Mouse (Mus musculus): ENCODE data around the gene Polr1e. TPM values are rescaled to one million over a fixed set of nuclear protein-coding genes. Genes with fewer than 3 reads are reported as not detected.
"Not testable (repeated sequence)": the region's sequence is repeated elsewhere in the genome, so short reads cannot be mapped to it uniquely, and the experiment has no call there.

The Polr1e gene
- total RNA-seq (2021): 10 to 100 TPM in 1 of 2 experiments, 1 to 10 TPM in 1; 9.9 to 10.8 TPM
- long read RNA-seq, partial matches to known transcripts: 4 of 9 reads
- long read RNA-seq, other reads (novel, unspliced or antisense): 1 of 9 reads

GRCm38 (mm10) chr4:45018452-45018980 is at the start of gene Polr1e:
Gene Polr1e, plus strand, starts transcription at chr4:45018583.
- DNase-seq (ENCODE audit: low spot score in 2 of 2): peak; percentile 71 to 89

- DNase-seq (ENCODE audit: low spot score in 2 of 2): no peak
Measured at GRCm38 (mm10) chr4:44970056-44970455, 48.3 kb upstream of the Polr1e start.

- no peak for DNase-seq (ENCODE audit: low spot score in 2 of 2)
Measured at GRCm38 (mm10) chr4:44970612-44971110, 47.7 kb upstream of the Polr1e start.

GRCm38 (mm10) chr4:44973450-44973849 is 44.9 kb upstream of the Polr1e start:
- DNase-seq (ENCODE audit: low spot score in 2 of 2): peak; percentile 90 to 96

- no peak for DNase-seq (ENCODE audit: low spot score in 2 of 2)
Measured at GRCm38 (mm10) chr4:44973871-44974270, 44.5 kb upstream of the Polr1e start.

- no peak for DNase-seq (ENCODE audit: low spot score in 2 of 2)
Measured at GRCm38 (mm10) chr4:44974331-44974730, 44.1 kb upstream of the Polr1e start.

GRCm38 (mm10) chr4:44976026-44976615 is 42.3 kb upstream of the Polr1e start:
- no peak for DNase-seq (ENCODE audit: low spot score in 2 of 2)

GRCm38 (mm10) chr4:44976921-44977710 is 41.3 kb upstream of the Polr1e start:
- DNase-seq (ENCODE audit: low spot score in 2 of 2): no peak

- DNase-seq (ENCODE audit: low spot score in 2 of 2): no peak
Measured at GRCm38 (mm10) chr4:44978175-44978574, 40.2 kb upstream of the Polr1e start.

GRCm38 (mm10) chr4:44979794-44980338 is 38.5 kb upstream of the Polr1e start:
- DNase-seq (ENCODE audit: low spot score in 2 of 2): no peak

- DNase-seq (ENCODE audit: low spot score in 2 of 2): peak; percentile 50 to 76
Measured at GRCm38 (mm10) chr4:44981280-44981973, 37.0 kb upstream of the Polr1e start, which contains the start of gene Grhpr. Gene Grhpr, plus strand, starts transcription at chr4:44981395.

GRCm38 (mm10) chr4:44981974-44982287 is 36.5 kb upstream of the Polr1e start:
- no peak for DNase-seq (ENCODE audit: low spot score in 2 of 2)

GRCm38 (mm10) chr4:44982440-44983130 is 35.8 kb upstream of the Polr1e start:
- no peak for DNase-seq (ENCODE audit: low spot score in 2 of 2)

- no peak for DNase-seq (ENCODE audit: low spot score in 2 of 2)
Measured at GRCm38 (mm10) chr4:44983131-44983740, 35.1 kb upstream of the Polr1e start.

- DNase-seq (ENCODE audit: low spot score in 2 of 2): no peak
Measured at GRCm38 (mm10) chr4:44990560-44990959, 27.8 kb upstream of the Polr1e start.

GRCm38 (mm10) chr4:44992330-44992729 is 26.1 kb upstream of the Polr1e start:
- not testable (repeated sequence) for DNase-seq (ENCODE audit: low spot score in 2 of 2)

GRCm38 (mm10) chr4:44993179-44993578 is 25.2 kb upstream of the Polr1e start:
- not testable (repeated sequence) for DNase-seq (ENCODE audit: low spot score in 2 of 2)

- DNase-seq (ENCODE audit: low spot score in 2 of 2): no peak
Measured at GRCm38 (mm10) chr4:44993847-44994246, 24.5 kb upstream of the Polr1e start.

- DNase-seq (ENCODE audit: low spot score in 2 of 2): no peak
Measured at GRCm38 (mm10) chr4:44994776-44995175, 23.6 kb upstream of the Polr1e start.

- DNase-seq (ENCODE audit: low spot score in 2 of 2): no peak
Measured at GRCm38 (mm10) chr4:44998071-44998470, 20.3 kb upstream of the Polr1e start.
